Mouse (Mus musculus) small intestine, adult 2 months (tissue): Measurements from ENCODE around the gene Stn1.

Experiments
- CTCF ChIP-seq: fragments of 200-500 bp; IDR thresholded peaks from 2 replicates; pipeline ENCODE4 v1.5.1; 2012; ENCODE audit warnings: low read depth, mild to moderate bottlenecking, control low read depth, inconsistent platforms, low read length, moderate library complexity, mixed read lengths; ENCODE audit not compliant: insufficient replicate concordance, insufficient read length; ENCODE audit errors: extremely low read depth
- POLR2A ChIP-seq: fragments of 200-500 bp; IDR thresholded peaks from 2 replicates; pipeline ENCODE4 v1.6.1; 2012; ENCODE audit warnings: low read depth, mild to moderate bottlenecking, control low read depth, inconsistent platforms, low read length, moderate library complexity

DNA sequence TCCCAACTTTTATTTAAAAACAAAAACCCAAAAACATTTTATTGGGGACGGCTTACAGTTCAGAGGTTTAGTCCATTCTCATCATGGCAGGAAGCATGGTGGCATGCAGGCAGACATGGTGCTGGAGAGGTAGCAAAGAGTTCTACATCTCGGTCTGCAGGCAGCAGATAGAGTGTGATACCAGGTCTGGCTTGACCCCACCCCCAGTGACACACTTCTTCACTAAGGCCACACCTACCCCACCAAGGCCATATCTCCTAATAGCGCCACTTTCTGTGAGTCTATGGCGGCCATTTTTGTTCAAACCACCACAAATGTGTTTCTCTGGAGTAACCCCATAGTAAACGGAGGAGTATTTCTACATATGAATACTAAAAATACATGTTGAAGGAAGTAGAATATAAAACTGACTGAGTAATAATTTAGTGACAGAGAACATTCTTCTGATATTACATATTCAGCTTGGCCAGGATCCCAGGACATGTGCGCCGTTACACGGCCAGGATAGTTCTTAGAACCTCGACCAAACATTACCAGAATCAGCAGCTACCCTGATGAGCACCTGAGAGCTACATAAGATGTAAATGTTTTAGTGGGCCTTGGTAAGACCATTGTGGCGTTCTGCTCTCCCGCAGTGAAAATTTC is 11.2 kb upstream of the Stn1 start:
- no peak for TF ChIP-seq POLR2A
- no peak for TF ChIP-seq CTCF
